Comparison of ENCODE assay signal across 10 mouse cellular contexts in genomic region chr2:128245544-128245943, GRCm38 (mm10).
DNase-seq lines count a peak whose midpoint lies in the region; ATAC-seq lines count a peak whose summit lies in the region.
"Had no signal": no experiment of that assay in that cellular context is flagged by ENCODE, and none has a peak within 500 bp of the region (broad histone marks: within the 10 kb centered on the region; RNA-seq: fewer than 3 reads in every experiment).

No protein-coding gene starts in this region.

- no peak overlapping the region for H3K4me3 ChIP-seq in midbrain, embryonic 13.5 days (replicated peaks)
- no peak overlapping the region for H3K4me3 ChIP-seq in midbrain, embryonic 10.5 days
- no peak overlapping the region for H3K4me3 ChIP-seq in neural tube, embryonic 15.5 days (replicated peaks)
- H3K4me3 ChIP-seq: embryonic facial prominence, embryonic 15.5 days had no signal

- no peak overlapping the region for H3K27ac ChIP-seq in midbrain, embryonic 13.5 days
- no peak overlapping the region; the same call in 1 of the 2 replicates for H3K27ac ChIP-seq in midbrain, embryonic 10.5 days (replicated peaks)
- H3K27ac ChIP-seq in neural tube, embryonic 15.5 days (replicated peaks) = no peak overlapping the region
- H3K27ac ChIP-seq: embryonic facial prominence, embryonic 15.5 days; macrophage had no signal

- 0 out of 2 replicates have a peak, but pooled peaks cover 4% of the 10 kb centered on the region for H3K9me3 ChIP-seq in midbrain, embryonic 13.5 days
- H3K9me3 ChIP-seq in midbrain, embryonic 10.5 days (replicated peaks) = peaks cover 3% of the 10 kb centered on the region; the same call in 1 of the 2 replicates
- H3K9me3 ChIP-seq in neural tube, embryonic 15.5 days (replicated peaks) = no peaks in the 10 kb centered on the region
- H3K9me3 ChIP-seq: embryonic facial prominence, embryonic 15.5 days had no signal

- H3K27me3 ChIP-seq in midbrain, embryonic 13.5 days = no peaks in the 10 kb centered on the region
- no peaks in the 10 kb centered on the region for H3K27me3 ChIP-seq in midbrain, embryonic 10.5 days (ENCODE audit: low read depth, poor library complexity, severe bottlenecking)
- no peaks in the 10 kb centered on the region for H3K27me3 ChIP-seq in neural tube, embryonic 15.5 days (replicated peaks)
- H3K27me3 ChIP-seq: embryonic facial prominence, embryonic 15.5 days had no signal

- ATAC-seq in midbrain, embryonic 13.5 days = peak; percentile 68
- ATAC-seq in neural tube, embryonic 15.5 days (ENCODE audit: low FRiP score) = peak; percentile 83
- ATAC-seq in granulocyte monocyte progenitor cell, adult 5-6 weeks (replicated peaks; ENCODE audit: poor library complexity, severe bottlenecking) = no peak

- no peak overlapping the region for H3K9ac ChIP-seq in midbrain, embryonic 13.5 days (replicated peaks)
- H3K9ac ChIP-seq in neural tube, embryonic 15.5 days (replicated peaks) = no peak overlapping the region
- H3K9ac ChIP-seq: embryonic facial prominence, embryonic 15.5 days had no signal

- DNase-seq in midbrain, embryonic 10.5 days (ENCODE audit: low spot score) = no peak
- peak; percentile 91 to 93 for DNase-seq in cerebellum, postnatal 14 days
- DNase-seq in heart, adult 8-10 months (ENCODE audit: low spot score) = peak; percentile 79
- DNase-seq in layer of hippocampus, postnatal 14 days (ENCODE audit: low spot score in 2 of 2) = peak; percentile 52 to 80
- no peak for DNase-seq in kidney, postnatal 36 days

- WGBS in midbrain, embryonic 13.5 days = 80% methylated on average over 10 of the region's 10 CpGs
- 81% methylated on average over 10 of the region's 10 CpGs for WGBS in midbrain, embryonic 10.5 days
- WGBS in neural tube, embryonic 15.5 days = 51% methylated on average over 10 of the region's 10 CpGs

- H3K4me2 ChIP-seq in midbrain, embryonic 13.5 days (replicated peaks) = no peak overlapping the region
- H3K4me2 ChIP-seq in neural tube, embryonic 15.5 days = no peak overlapping the region
- H3K4me2 ChIP-seq: embryonic facial prominence, embryonic 15.5 days had no signal

- peaks cover 10% of the 10 kb centered on the region for H3K4me1 ChIP-seq in midbrain, embryonic 13.5 days (replicated peaks)
- peaks cover 15% of the 10 kb centered on the region for H3K4me1 ChIP-seq in midbrain, embryonic 10.5 days
- peaks cover 9% of the 10 kb centered on the region; the same call in 1 of the 2 replicates for H3K4me1 ChIP-seq in neural tube, embryonic 15.5 days

- no peaks in the 10 kb centered on the region for H3K36me3 ChIP-seq in midbrain, embryonic 13.5 days
- H3K36me3 ChIP-seq in midbrain, embryonic 10.5 days = no peaks in the 10 kb centered on the region
- no peaks in the 10 kb centered on the region for H3K36me3 ChIP-seq in neural tube, embryonic 15.5 days
- H3K36me3 ChIP-seq: embryonic facial prominence, embryonic 15.5 days had no signal

Comparison
In these comparisons a context has a peak if more than half of its experiments do, and no peak if none do; other contexts are left out.
1. DNase-seq: peak in cerebellum, postnatal 14 days (2 of 2), heart, adult 8-10 months (single experiment) and layer of hippocampus, postnatal 14 days (2 of 2); none in midbrain, embryonic 10.5 days (single experiment) and kidney, postnatal 36 days (0 of 2).